Mouse (Mus musculus) embryonic facial prominence, embryonic 14.5 days (tissue): Measurements from ENCODE around the gene Maz. TPM values are rescaled to one million over a fixed set of nuclear protein-coding genes. Genes with fewer than 3 reads are reported as not detected.

Source experiments
- ATAC-seq: fragments of 200-750 bp; cut with Nextera tagmentation; 2 replicates; pipeline ENCODE4 v1.8.0; 2017; ENCODE audit warnings: low read depth, moderate number of reproducible peaks, moderate TSS enrichment
- DNase-seq: peaks from one replicate; pipeline ENCODE4 v3.0.0-alpha.2; 2015; ENCODE audit warnings: low spot score
- H3K27ac ChIP-seq: fragments of 300-500 bp; sonication (generic); replicated peaks from 2 replicates; pipeline ENCODE4 v1.5.1; 2014; ENCODE audit warnings: low read depth, mild to moderate bottlenecking, low read length, moderate library complexity
- H3K27me3 ChIP-seq: fragments of 300-500 bp; sonication (generic); replicated peaks from 2 replicates; pipeline ENCODE4 v1.6.1; 2014; ENCODE audit warnings: low read length; ENCODE audit not compliant: control insufficient read depth, insufficient read depth
- H3K36me3 ChIP-seq: fragments of 300-500 bp; sonication (generic); 2 replicates; pipeline ENCODE4 v1.6.1; 2014; ENCODE audit warnings: low read length, mixed read lengths; ENCODE audit not compliant: control insufficient read depth, insufficient read depth
- H3K4me1 ChIP-seq: fragments of 300-500 bp; sonication (generic); 2 replicates; pipeline ENCODE4 v1.6.1; 2014; ENCODE audit warnings: antibody characterized with exemption, low read length; ENCODE audit not compliant: control insufficient read depth, insufficient read depth
- H3K4me2 ChIP-seq: fragments of 300-500 bp; sonication (generic); 2 replicates; pipeline ENCODE4 v1.6.1; 2014; ENCODE audit warnings: low read depth, mild to moderate bottlenecking, low read length, moderate library complexity, mixed read lengths
- H3K4me3 ChIP-seq: fragments of 300-500 bp; sonication (generic); 2 replicates; pipeline ENCODE4 v1.5.1; 2014; ENCODE audit warnings: low read depth, mild to moderate bottlenecking, low read length
- H3K9ac ChIP-seq: fragments of 300-500 bp; sonication (generic); 2 replicates; pipeline ENCODE4 v1.6.1; 2014; ENCODE audit warnings: low read depth, mild to moderate bottlenecking, low read length, moderate library complexity, mixed read lengths
- H3K9me3 ChIP-seq: fragments of 300-500 bp; sonication (generic); 2 replicates; pipeline ENCODE4 v1.6.1; 2016; ENCODE audit warnings: low read length; ENCODE audit not compliant: control insufficient read depth
- WGBS: fragments of 180-500 bp; shearing (Covaris S2); extraction: QIAGEN DNeasy Blood & Tissue Kit; methylation state at CpG from one replicate; pipeline ENCODE4 v1.1.7; 2014; 5-methylcytosine and 5-hydroxymethylcytosine counted together
- polyA plus RNA-seq: library from polyadenylated mRNA; unstranded; fragments of >200 nt; fragmentation: Nextera tagmentation; extraction: Ambion mirVana; gene quantifications from 2 replicates; pipeline ENCODE4 v1.2.1, GENCODE M21; 2014

Maz gene
- 57.3 TPM in 2 replicates for polyA plus RNA-seq

- no peaks in the 10 kb centered on the region for H3K9me3 ChIP-seq
- peaks cover 18% of the 10 kb centered on the region for H3K4me1 ChIP-seq
- H3K27ac ChIP-seq = peak within 1 kb of the TSS; percentile 99
- peak; percentile 92 for ATAC-seq
- DNase-seq = peak; percentile 99
- H3K36me3 ChIP-seq = peaks cover 64% of the 10 kb centered on the region
- H3K4me2 ChIP-seq = peak within 1 kb of the TSS; percentile 79
- peak within 1 kb of the TSS; percentile 98 for H3K9ac ChIP-seq
- WGBS = 2% methylated on average over 29 of the region's 63 CpGs
- H3K4me3 ChIP-seq = peak within 1 kb of the TSS; percentile 87
- no peaks in the 10 kb centered on the region for H3K27me3 ChIP-seq
Measured at GRCm38 (mm10) chr7:127026984-127027726, at the start of gene Maz. Gene Maz, minus strand, starts transcription at chr7:127027037.

- H3K9me3 ChIP-seq = no peaks in the 10 kb centered on the region
- no peak for ATAC-seq
- H3K27me3 ChIP-seq = no peaks in the 10 kb centered on the region
- no peak overlapping the region for H3K27ac ChIP-seq
- H3K9ac ChIP-seq = no peak overlapping the region
- H3K4me1 ChIP-seq = no peaks in the 10 kb centered on the region
- no peak overlapping the region for H3K4me3 ChIP-seq
- no peak overlapping the region for H3K4me2 ChIP-seq
- H3K36me3 ChIP-seq = no peaks in the 10 kb centered on the region
- WGBS = 87% methylated on average over 5 of the region's 5 CpGs
- peak; percentile 6 for DNase-seq
Measured at GRCm38 (mm10) chr7:127076188-127076587, 49.4 kb upstream of the Maz start.

GRCm38 (mm10) chr7:127073221-127073620 is 46.4 kb upstream of the Maz start:
- Histone ChIP-seq H3K4me3 (no peak overlapping the region), H3K27me3 (no peaks in the 10 kb centered on the region), H3K27ac (no peak overlapping the region), H3K9ac (no peak overlapping the region), H3K4me1 (no peaks in the 10 kb centered on the region), H3K9me3 (no peaks in the 10 kb centered on the region), H3K36me3 (no peaks in the 10 kb centered on the region), H3K4me2 (no peak overlapping the region)
- 81% methylated on average over 4 of the region's 4 CpGs for WGBS
- ATAC-seq (no peak), DNase-seq (no peak)

- H3K4me2 ChIP-seq = no peak overlapping the region
- H3K27ac ChIP-seq = no peak overlapping the region
- no peak overlapping the region for H3K4me3 ChIP-seq
- DNase-seq = no peak
- H3K27me3 ChIP-seq = no peaks in the 10 kb centered on the region
- no peak for ATAC-seq
- WGBS = 75% methylated on average over 4 of the region's 4 CpGs
- H3K9me3 ChIP-seq = no peaks in the 10 kb centered on the region
- no peaks in the 10 kb centered on the region for H3K36me3 ChIP-seq
- no peak overlapping the region for H3K9ac ChIP-seq
- no peaks in the 10 kb centered on the region for H3K4me1 ChIP-seq
Measured at GRCm38 (mm10) chr7:127070871-127071413, 44.1 kb upstream of the Maz start.

GRCm38 (mm10) chr7:127066317-127066716 is 39.5 kb upstream of the Maz start:
- Histone ChIP-seq H3K4me3 (no peak overlapping the region), H3K9ac (no peak overlapping the region), H3K4me2 (no peak overlapping the region), H3K4me1 (no peaks in the 10 kb centered on the region), H3K27me3 (no peaks in the 10 kb centered on the region), H3K9me3 (no peaks in the 10 kb centered on the region), H3K36me3 (no peaks in the 10 kb centered on the region), H3K27ac (no peak overlapping the region)
- DNase-seq (no peak), ATAC-seq (no peak)
- 75% methylated on average over 4 of the region's 4 CpGs for WGBS

GRCm38 (mm10) chr7:127065538-127065937 is 38.7 kb upstream of the Maz start:
- ATAC-seq (no peak), DNase-seq (no peak)
- H3K4me3 ChIP-seq = no peak overlapping the region
- H3K4me1 ChIP-seq = no peaks in the 10 kb centered on the region
- no peaks in the 10 kb centered on the region for H3K36me3 ChIP-seq
- WGBS = 90% methylated on average over 6 of the region's 6 CpGs
- H3K9me3 ChIP-seq = no peaks in the 10 kb centered on the region
- no peaks in the 10 kb centered on the region for H3K27me3 ChIP-seq
- H3K27ac ChIP-seq = no peak overlapping the region
- no peak overlapping the region for H3K9ac ChIP-seq
- H3K4me2 ChIP-seq = no peak overlapping the region

GRCm38 (mm10) chr7:127055026-127055585 is 28.3 kb upstream of the Maz start:
- 65% methylated on average over 5 of the region's 5 CpGs for WGBS
- ATAC-seq (no peak), DNase-seq (no peak)
- H3K4me2 ChIP-seq = no peak overlapping the region
- H3K4me1 ChIP-seq = no peaks in the 10 kb centered on the region
- H3K4me3 ChIP-seq = no peak overlapping the region
- H3K9me3 ChIP-seq = no peaks in the 10 kb centered on the region
- no peak overlapping the region for H3K27ac ChIP-seq
- H3K9ac ChIP-seq = no peak overlapping the region
- no peaks in the 10 kb centered on the region for H3K36me3 ChIP-seq
- H3K27me3 ChIP-seq = no peaks in the 10 kb centered on the region

GRCm38 (mm10) chr7:127041851-127042672 is 15.2 kb upstream of the Maz start, which contains the start of gene Kif22:
Gene Kif22, minus strand, starts transcription at chr7:127042471.
- peaks cover 5% of the 10 kb centered on the region; the same call in 1 of the 2 replicates for H3K4me1 ChIP-seq
- WGBS = under 1% methylated on average over 51 of the region's 53 CpGs
- H3K9me3 ChIP-seq = no peaks in the 10 kb centered on the region
- ATAC-seq (peak; percentile 91), DNase-seq (peak; percentile 96)
- no peaks in the 10 kb centered on the region for H3K27me3 ChIP-seq
- H3K36me3 ChIP-seq = peaks cover 14% of the 10 kb centered on the region; the same call in 1 of the 2 replicates
- H3K4me2 ChIP-seq = peak within 1 kb of the TSS; percentile 79
- H3K4me3 ChIP-seq = peak within 1 kb of the TSS; percentile 80
- peak within 1 kb of the TSS; percentile 76 for H3K27ac ChIP-seq
- peak within 1 kb of the TSS; percentile 87 for H3K9ac ChIP-seq
